ENCODE assay signal across 8 mouse cellular contexts in the genomic region with DNA sequence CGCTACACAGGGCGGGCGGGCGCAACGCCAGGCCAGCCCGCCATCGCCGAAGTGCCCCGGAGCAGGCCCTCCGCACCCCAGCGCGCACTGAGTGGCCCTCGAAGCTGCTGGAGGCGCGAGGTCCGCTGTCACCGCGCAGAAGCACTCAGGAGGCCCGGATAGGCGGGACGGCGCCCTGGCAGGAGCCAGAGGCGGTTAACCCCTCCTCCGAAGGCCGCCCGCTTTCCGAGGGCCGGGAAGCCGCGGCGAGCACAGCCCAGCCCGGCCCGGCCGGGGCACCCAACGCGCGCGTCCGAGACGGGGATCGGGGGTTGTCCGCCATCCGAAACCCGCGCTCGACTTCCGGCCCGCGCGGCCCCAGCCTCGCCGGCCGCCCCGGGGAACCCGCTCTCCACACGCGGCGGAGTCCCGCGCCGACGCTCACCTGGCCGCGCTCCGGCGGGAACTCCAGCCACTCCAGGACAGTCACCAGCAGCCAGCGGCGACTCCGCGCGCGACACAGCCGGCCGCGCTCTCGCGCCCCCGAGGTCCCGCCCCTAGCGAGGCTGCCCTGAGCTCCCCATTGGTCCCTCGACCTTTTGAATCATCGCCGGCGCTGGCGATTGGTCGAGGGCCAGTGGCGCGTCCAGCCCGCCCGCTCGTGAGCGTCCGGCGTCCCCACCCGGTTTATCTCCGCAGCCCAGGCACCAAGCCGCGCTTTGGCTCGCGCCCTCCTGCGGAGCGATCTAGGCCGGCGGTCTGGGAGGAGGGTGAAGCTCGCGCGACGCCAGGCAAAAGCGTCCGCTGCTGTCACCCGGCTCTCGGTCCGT. TPM values are rescaled to one million over a fixed set of nuclear protein-coding genes. Genes with fewer than 3 reads are reported as not detected.
DNase-seq lines count a peak whose midpoint lies in the region; ATAC-seq lines count a peak whose summit lies in the region.

No protein-coding gene starts in this region.

- H3K27ac ChIP-seq in hindbrain, embryonic 16.5 days (ENCODE audit: low read depth, low read length): peak overlapping the region; percentile 96

- under 1% methylated on average over 80 of the region's 113 CpGs for WGBS in hindbrain, embryonic 16.5 days

- H3K36me3 ChIP-seq in hindbrain, embryonic 16.5 days (ENCODE audit: control insufficient read depth, insufficient read depth, low read length): no peaks in the 10 kb centered on the region

- peak overlapping the region; percentile 94 for H3K9ac ChIP-seq in hindbrain, embryonic 16.5 days (ENCODE audit: low read depth, low read length)

- peak overlapping the region; percentile 80 for H3K4me2 ChIP-seq in hindbrain, embryonic 16.5 days (ENCODE audit: low read length)

- no peaks in the 10 kb centered on the region for H3K9me3 ChIP-seq in hindbrain, embryonic 16.5 days (ENCODE audit: control insufficient read depth, low read length)

- H3K27me3 ChIP-seq in hindbrain, embryonic 16.5 days (replicated peaks; ENCODE audit: control insufficient read depth, insufficient read depth, low read length): no peaks in the 10 kb centered on the region

- DNase-seq in ZHBTc4 (ENCODE audit: low read depth, low spot score): peak; percentile 98
- DNase-seq in cerebellum, postnatal 4 days (ENCODE audit: low spot score in 2 of 2): peak; percentile 89 to 97
- peak; percentile 96 for DNase-seq in gastrocnemius, adult 18-20 months (ENCODE audit: low spot score)
- DNase-seq in left cerebral cortex, adult 18-20 months (ENCODE audit: low spot score in 2 of 2): peak; percentile 94 to 97
- peak; percentile 98 to 99 for DNase-seq in lung, postnatal 4 days
- DNase-seq in retina, postnatal 1 day: peak; percentile 98
- peak; percentile 92 for DNase-seq in thymus, postnatal 4 days

- peak; percentile 99 for ATAC-seq in hindbrain, embryonic 16.5 days

- peak overlapping the region; percentile 93 for H3K4me3 ChIP-seq in hindbrain, embryonic 16.5 days (ENCODE audit: low read length)

- peaks cover 23% of the 10 kb centered on the region for H3K4me1 ChIP-seq in hindbrain, embryonic 16.5 days (ENCODE audit: control insufficient read depth, insufficient read depth, low read depth, low read length)

RNA-seq across cellular contexts. Expression of a gene that starts 0.8 kb away (rescaled TPM):
- total RNA-seq in gastrocnemius, adult 18-20 months (2021): 10 to 100 TPM; 20.7 to 24.4 TPM
- polyA plus RNA-seq in hindbrain, embryonic 16.5 days (2015; fragmentation: Nextera tagmentation; extraction: Ambion mirVana): 27.7 and 30.9 TPM in 2 replicates
- 10 to 100 TPM; 13.0 to 15.6 TPM for total RNA-seq in left cerebral cortex, adult 18-20 months (2021)

Comparison
In these comparisons a context has a peak if more than half of its experiments do, and no peak if none do; other contexts are left out.
1. Peak in every context shown above with its lines: DNase-seq, ATAC-seq, H3K4me3 ChIP-seq and H3K27ac ChIP-seq.